Mouse (Mus musculus) spleen, adult 2 months (tissue): ENCODE measurements around the gene Gfral.

Experiments
- CTCF ChIP-seq: fragments of 200-500 bp; IDR thresholded peaks from 2 replicates; pipeline ENCODE4 v1.5.1; 2011; ENCODE audit warnings: mild to moderate bottlenecking, inconsistent platforms; ENCODE audit not compliant: insufficient read depth, insufficient read length, insufficient replicate concordance; ENCODE audit errors: extremely low read depth
- POLR2A ChIP-seq: fragments of 200-500 bp; IDR thresholded peaks from 2 replicates; pipeline ENCODE4 v1.6.1; 2011; ENCODE audit warnings: low read depth, low read length, inconsistent platforms

DNA sequence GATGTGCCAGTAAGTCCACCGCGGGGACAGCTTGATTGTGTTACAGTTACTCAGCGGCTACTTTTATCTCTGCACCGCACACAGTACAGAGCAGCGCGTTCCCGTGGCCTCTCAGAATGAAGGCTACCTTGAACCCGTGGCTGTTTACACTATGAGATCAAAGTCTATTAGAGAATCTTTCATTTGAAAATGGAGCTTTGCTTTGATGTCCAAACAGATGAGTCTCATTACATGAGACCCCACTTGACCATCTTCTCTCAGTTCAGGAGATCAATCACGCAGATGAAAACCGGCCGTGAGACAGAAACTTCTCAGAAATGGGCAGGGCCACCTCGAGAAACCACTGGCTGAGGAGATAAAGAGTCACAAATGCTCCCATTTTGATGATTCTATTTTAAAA, 23.8 kb upstream of the Gfral start:
- no peak for TF ChIP-seq CTCF
- no peak for TF ChIP-seq POLR2A
